Mouse (Mus musculus) lung, postnatal 10 days (tissue): ENCODE results near the gene Lamp2.
"Not testable (repeated sequence)": the region's sequence is repeated elsewhere in the genome, so short reads cannot be mapped to it uniquely, and the experiment has no call there.

Experiments
- DNase-seq: peaks from one replicate; pipeline ENCODE4 v3.0.0; 2021

Gene Lamp2

DNA sequence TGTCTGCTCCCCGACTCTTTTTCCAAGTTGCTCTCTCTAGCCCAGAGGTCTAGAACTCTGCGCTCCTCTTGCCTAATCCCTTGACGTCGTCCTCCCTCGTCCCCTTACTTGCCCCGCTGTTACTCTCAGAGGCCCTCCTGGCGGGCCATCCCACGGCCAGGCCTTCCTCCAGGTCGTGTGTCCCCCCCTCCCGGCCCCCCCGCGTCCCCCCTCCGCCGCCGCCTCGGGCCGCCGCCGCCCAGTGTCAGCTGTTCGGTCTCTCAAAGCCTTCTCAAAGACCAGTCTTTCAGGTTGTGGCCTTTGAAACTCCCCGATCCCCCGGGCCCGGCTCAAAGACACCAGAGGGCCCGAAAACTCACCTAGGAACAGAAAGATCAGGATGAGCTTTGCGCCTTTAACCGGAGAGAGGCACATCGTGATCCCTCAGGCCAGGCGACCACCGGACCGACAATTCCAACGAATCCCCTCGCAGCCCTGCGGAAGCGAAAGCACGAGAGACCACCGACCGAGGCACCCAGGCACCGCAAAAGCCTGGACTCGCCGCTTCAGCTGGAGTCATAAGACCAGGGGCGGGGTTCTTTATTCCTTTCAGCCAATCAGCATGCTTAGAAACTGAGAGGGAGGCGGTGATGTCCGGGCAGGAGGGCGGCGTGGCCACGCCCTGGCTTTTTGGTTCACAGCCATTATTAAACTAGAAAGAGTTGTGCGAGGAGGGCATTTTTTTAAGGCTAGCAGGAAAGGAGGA lies at the start of gene Lamp2:
TSS of gene Lamp2 (minus strand) at position 565 of the 745 bp plus-strand sequence.
- DNase-seq: peak; percentile 92

GRCm38 (mm10) chrX:38504846-38505245 lies 48.6 kb upstream of the Lamp2 start:
- DNase-seq: no peak

DNA sequence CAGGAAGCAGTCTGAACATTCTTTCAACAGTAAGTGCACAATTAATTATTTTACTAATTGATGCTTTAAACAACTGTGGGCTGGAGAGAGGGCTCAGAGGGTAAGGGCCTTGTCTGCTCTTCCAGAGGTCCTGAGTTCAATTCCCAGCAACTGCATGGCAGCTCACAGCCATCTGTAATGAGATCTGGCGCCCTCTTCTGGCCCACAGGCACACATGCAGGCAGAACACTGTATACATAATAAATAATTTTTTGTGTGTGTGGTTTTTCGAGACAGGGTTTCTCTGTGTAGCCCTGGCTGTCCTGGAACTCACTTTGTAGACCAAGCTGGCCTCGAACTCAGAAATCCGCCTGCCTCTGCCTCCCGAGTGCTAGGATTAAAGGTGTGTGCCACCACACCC lies 45.9 kb upstream of the Lamp2 start:
- not testable (repeated sequence) for DNase-seq

DNA sequence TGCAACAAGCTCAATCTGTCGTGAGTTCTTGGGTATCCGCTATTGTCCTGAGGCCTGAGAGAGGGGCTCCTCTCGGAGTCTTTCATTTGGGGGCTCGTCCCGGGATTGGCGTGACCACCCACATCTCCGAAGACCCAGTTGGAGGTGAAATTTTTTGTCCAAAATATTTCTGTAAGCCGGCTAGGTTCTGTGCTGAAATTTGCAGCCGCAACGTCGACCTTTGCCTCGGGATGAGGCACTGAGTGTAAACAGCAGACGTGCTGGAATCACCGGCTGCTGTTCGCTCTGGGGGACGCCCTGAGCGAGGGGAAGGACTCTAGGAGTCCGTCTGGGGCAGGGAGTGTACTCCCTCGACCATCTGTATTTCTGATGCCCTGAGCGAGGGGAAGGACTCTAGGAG lies 29.2 kb upstream of the Lamp2 start:
- peak; percentile 8 for DNase-seq

DNA sequence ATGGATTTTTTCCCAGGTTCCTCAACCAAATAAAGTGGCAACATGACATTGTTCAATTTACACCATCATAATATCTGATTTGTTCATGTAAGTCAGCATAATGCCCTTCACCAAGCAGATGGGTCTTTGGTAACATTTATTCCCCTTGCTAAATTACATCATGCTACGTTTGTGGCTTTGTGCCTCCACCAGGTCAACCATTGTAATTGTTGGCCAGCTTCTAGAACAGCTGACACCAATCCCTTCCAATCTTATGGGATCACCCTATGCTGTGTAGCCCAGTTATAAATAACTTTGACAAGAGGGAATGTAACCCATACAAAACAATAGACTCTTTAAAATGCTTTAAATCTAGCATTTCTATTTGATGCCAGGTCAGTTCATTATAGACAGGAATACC lies 22.3 kb upstream of the Lamp2 start:
- DNase-seq: no peak

- DNase-seq: peak; percentile 88
Observed at GRCm38 (mm10) chrX:38473537-38474299, 17.5 kb upstream of the Lamp2 start.

DNA sequence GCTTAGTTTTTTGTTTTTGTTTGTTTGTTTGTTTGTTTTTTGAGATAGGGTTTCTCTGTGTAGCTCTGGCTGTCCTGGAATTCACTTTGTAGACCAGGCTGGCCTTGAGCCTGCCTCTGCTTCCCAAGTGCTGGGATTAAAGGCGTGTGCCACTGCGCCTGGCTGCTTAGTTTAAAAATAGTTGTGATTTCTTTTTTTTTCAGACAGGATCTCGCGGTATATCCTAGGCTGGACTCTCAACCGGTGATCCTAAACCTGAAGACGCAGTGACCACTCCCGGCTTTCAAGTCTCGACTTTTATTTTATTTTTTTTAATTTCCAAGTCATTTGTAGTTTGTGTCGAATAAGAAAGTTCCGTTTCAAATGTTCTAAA lies 16.9 kb upstream of the Lamp2 start:
- DNase-seq: peak; percentile 26

DNA sequence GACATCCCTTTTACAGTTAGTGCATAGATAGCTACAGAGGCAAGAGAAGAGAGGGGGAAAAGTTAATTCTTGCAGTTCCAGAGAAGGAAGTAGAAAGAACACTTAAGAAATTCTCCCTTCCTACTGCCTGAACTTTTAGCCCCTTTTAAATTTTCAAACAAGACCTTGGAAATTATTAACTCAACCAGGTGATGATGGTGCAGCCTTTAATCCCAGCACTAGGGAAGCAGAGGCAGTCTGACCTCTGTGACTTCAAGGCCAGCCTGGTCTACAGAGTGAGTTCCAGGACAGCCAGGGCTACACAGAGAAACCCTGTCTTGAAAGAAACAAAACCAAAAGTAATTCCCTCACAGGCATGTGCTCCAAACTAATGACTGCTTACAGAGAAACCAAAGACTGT lies 10.0 kb upstream of the Lamp2 start:
- DNase-seq: no peak

DNA sequence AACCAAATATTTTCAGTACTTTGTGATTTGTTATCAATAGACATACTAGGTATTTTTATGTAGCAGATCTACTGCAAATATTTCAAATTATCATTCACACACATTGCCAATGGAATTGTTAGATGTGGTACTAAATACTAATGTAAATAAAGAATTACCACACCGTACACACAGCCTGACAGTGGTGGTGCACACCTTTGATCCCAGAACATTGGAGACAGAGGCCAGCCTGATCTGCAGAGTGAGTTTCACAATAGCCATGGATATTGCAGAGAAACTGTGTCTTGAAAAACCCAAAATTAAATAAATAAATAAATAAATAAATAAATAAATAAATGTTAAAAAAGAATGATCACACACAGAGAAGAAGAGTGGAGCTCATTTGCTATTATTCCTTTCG lies 6.9 kb upstream of the Lamp2 start:
- DNase-seq: no peak

DNA sequence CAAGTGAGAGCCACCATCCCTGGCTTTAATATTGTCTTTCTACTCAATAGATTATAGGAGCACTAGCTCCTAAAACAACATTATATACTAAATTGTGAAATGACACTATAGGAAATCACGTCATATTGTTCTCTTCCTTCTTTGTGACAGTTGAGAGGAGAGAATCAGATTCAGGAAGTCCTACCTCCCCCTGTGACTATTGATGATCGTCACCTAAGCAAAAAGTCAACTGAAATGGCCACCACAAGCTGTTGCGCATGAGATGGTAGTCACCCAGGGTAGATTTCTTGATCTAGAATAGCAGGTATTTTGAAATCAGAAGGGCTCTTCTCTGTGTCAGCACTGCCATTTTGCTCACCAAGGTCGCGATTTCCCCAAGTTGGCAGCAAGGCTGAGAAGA lies 5.8 kb upstream of the Lamp2 start:
- no peak for DNase-seq

GRCm38 (mm10) chrX:38460887-38461286 lies 4.6 kb upstream of the Lamp2 start:
- DNase-seq: no peak

DNA sequence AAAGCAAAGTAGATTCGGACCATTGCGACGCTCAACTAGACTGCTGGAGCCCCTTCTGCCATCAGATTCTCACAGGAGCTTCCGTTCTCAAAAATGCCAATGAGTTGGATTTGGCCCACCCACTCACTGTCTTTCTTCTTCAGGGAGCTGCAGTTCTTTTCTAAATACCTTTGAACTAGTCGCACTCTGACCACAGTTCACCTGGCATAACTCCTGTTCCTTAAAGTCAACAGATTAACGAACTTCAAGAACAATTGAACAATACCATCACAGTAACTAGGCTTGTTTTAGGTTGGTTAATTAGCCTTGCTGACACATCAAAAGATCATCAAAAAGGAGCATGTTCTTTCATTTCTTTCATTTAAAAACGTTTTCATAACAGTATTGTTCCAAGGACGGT lies 2.8 kb upstream of the Lamp2 start:
- DNase-seq: no peak

DNA sequence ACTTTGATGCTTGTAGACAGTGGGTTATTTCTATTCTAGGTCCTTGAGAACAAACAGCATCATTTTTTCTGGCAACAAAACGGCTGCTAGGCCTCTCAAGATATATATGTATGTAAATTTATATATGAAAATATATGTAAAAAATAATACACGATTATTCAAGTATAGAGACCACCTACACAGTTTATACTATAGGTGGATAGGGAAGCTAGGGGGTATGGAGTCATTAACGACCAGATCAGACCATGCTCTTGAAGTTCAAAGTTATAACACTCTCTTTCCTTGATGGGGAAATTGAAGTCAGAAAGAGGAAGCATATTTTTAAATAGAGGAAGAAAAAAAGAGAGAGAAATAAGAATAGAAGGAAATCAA lies 367 bp upstream of the Lamp2 start:
- no peak for DNase-seq

DNA sequence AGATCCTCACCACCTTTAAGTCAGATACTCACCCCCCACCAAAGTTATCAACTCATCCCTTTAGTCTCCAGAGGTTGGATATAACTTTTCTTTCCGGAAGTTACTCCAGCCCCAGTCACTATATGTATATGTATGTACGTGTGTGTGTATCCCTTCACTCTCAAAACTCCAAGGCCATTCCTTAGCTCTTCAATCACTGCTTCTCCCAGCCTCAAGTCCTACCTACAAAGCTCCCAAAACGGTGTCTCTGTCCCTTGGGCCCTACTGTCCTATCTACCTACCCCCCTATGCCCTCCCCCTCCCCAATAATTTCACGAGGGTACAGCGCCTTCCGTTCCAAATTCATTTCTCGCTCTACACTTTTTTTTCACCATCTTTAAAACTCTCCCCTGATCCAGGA lies 780 bp downstream of the Lamp2 start:
- no peak for DNase-seq

DNA sequence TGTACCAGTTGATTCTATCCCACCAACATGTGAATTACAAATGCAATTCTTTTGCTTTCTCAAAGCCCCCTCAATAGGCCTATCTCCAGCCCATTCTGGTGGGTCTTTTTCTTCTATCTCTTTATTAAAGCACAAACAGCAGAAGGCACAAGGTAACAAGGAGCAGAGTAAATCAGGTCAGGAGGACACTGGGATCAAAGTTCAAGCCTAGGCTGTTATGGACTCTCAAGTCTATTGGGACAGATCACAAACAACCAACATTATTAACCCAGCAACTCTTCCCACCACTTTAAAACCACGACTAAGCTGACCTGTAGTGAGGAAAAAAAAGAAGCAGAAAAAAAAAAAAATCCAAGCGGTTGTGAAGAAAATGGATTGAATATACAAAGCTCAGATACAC lies 1.4 kb downstream of the Lamp2 start:
- DNase-seq: no peak

- DNase-seq: no peak
Observed at GRCm38 (mm10) chrX:38453924-38454323, 2.3 kb downstream of the Lamp2 start.

DNA sequence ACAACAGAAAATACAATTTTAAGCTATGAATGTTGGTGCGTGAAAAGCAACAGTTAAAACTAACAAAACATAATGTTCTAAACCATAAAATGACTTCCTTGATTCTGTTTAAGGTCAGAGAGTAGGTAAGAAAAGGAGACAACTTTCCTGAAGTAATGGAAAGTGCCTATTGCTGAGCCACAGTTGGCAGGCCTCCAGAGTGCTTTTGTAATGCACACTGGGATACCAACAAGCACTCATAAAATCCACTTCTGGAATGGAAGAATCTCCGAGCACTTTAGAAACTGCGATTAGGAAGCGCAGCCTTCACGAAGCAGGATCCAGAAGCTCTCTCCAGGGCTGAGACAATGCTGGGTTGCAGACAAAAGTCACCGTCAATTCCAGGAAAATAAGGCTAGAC lies 5.8 kb downstream of the Lamp2 start:
- peak; percentile 12 for DNase-seq

GRCm38 (mm10) chrX:38445705-38446104 lies 10.5 kb downstream of the Lamp2 start:
- no peak for DNase-seq

- peak; percentile 4 for DNase-seq
Observed at GRCm38 (mm10) chrX:38442425-38442824, 13.8 kb downstream of the Lamp2 start.

DNA sequence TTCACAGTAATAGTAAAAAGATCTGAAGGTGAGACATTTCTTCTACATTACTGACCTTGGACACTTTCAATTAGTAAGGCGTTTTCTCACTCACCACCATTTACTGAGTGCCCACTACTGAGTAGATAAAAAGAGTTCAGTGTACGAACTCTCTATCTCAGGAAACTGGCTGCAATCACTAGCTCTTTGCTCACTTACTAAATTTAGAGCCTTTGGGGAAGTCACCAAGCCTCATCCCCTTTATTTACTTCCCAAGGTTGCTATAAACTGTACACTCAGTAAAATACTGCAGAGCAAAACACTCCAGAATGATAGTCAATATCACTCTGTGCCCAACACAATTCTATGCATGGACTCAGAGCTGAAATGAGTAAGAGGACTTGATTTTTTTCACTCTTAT lies 16.6 kb downstream of the Lamp2 start:
- no peak for DNase-seq

GRCm38 (mm10) chrX:38438147-38438791 lies 18.0 kb downstream of the Lamp2 start:
- DNase-seq: peak; percentile 80

- no peak for DNase-seq
Observed at GRCm38 (mm10) chrX:38429455-38429854, 26.8 kb downstream of the Lamp2 start.

- DNase-seq: no peak
Observed at GRCm38 (mm10) chrX:38428818-38429440, 27.3 kb downstream of the Lamp2 start.

DNA sequence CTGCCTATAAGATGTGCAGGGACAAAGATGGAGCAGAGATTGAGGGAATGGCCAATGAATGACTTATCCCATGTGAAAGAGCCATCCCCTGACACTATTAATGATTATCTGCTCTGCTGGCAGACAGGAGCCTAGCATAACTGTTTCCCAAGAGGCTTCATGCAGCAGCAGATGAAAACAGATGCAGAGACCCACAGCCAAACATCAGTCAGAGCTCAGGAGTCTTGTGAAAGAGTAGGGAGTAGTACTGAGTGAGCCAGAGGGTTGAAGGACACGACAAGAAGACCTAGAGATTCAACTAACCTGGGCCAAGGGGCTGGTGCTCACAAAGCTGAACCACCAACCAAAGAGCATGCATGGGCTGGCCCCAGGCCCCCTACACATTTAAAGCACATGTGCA lies 30.2 kb downstream of the Lamp2 start:
- no peak for DNase-seq
